ENCODE assay signal across 18 mouse cellular contexts in genomic region chr4:118218521-118218920, GRCm38 (mm10). TPM values are rescaled to one million over a fixed set of nuclear protein-coding genes. Genes with fewer than 3 reads are reported as not detected.
DNase-seq lines count a peak whose midpoint lies in the region; ATAC-seq lines count a peak whose summit lies in the region.
"Had no signal": no experiment of that assay in that cellular context is flagged by ENCODE, and none has a peak within 500 bp of the region (broad histone marks: within the 10 kb centered on the region; RNA-seq: fewer than 3 reads in every experiment).

No protein-coding gene starts in this region.

- peaks cover 100% of the 10 kb centered on the region for H3K36me3 ChIP-seq in kidney, embryonic 15.5 days
- H3K36me3 ChIP-seq in midbrain, embryonic 12.5 days = peaks cover 99% of the 10 kb centered on the region
- peaks cover 49% of the 10 kb centered on the region for H3K36me3 ChIP-seq in midbrain, embryonic 16.5 days (ENCODE audit: control insufficient read depth, insufficient read depth, low read length)

- no peak overlapping the region for H3K4me3 ChIP-seq in kidney, embryonic 15.5 days (replicated peaks)
- H3K4me3 ChIP-seq in midbrain, embryonic 12.5 days = no peak overlapping the region
- H3K4me3 ChIP-seq in midbrain, embryonic 16.5 days (ENCODE audit: low read depth, low read length) = no peak overlapping the region
- H3K4me3 ChIP-seq: embryonic facial prominence, embryonic 10.5 days; gastrocnemius, adult 2 months; heart, embryonic 13.5 days had no signal

- no peaks in the 10 kb centered on the region for H3K27me3 ChIP-seq in kidney, embryonic 15.5 days
- no peaks in the 10 kb centered on the region for H3K27me3 ChIP-seq in midbrain, embryonic 12.5 days
- no peaks in the 10 kb centered on the region for H3K27me3 ChIP-seq in midbrain, embryonic 16.5 days (ENCODE audit: control insufficient read depth, insufficient read depth, low read depth, low read length)
- H3K27me3 ChIP-seq: heart, embryonic 13.5 days had no signal

- no peaks in the 10 kb centered on the region for H3K4me1 ChIP-seq in kidney, embryonic 15.5 days
- H3K4me1 ChIP-seq in midbrain, embryonic 12.5 days = no peaks in the 10 kb centered on the region
- H3K4me1 ChIP-seq in midbrain, embryonic 16.5 days (ENCODE audit: control insufficient read depth, insufficient read depth, low read length) = no peaks in the 10 kb centered on the region
- H3K4me1 ChIP-seq: embryonic facial prominence, embryonic 10.5 days; heart, embryonic 13.5 days had no signal

- H3K9me3 ChIP-seq in kidney, embryonic 15.5 days (replicated peaks) = no peaks in the 10 kb centered on the region
- H3K9me3 ChIP-seq in midbrain, embryonic 12.5 days = no peaks in the 10 kb centered on the region
- H3K9me3 ChIP-seq in midbrain, embryonic 16.5 days (replicated peaks; ENCODE audit: control insufficient read depth, low read length, poor library complexity, severe bottlenecking) = no peaks in the 10 kb centered on the region
- H3K9me3 ChIP-seq: embryonic facial prominence, embryonic 10.5 days; heart, embryonic 13.5 days had no signal

- no peak overlapping the region for H3K27ac ChIP-seq in kidney, embryonic 15.5 days
- H3K27ac ChIP-seq in midbrain, embryonic 12.5 days (replicated peaks) = 0 out of 2 replicates have a peak overlapping the region, but pooled peaks have one; percentile 10
- H3K27ac ChIP-seq in midbrain, embryonic 16.5 days (ENCODE audit: low read length) = no peak overlapping the region
- H3K27ac ChIP-seq: embryonic facial prominence, embryonic 10.5 days; gastrocnemius, adult 2 months; heart, embryonic 13.5 days had no signal

- H3K4me2 ChIP-seq in kidney, embryonic 15.5 days = no peak overlapping the region
- no peak overlapping the region for H3K4me2 ChIP-seq in midbrain, embryonic 12.5 days (replicated peaks)
- no peak overlapping the region for H3K4me2 ChIP-seq in midbrain, embryonic 16.5 days (ENCODE audit: low read length)
- H3K4me2 ChIP-seq: heart, embryonic 13.5 days had no signal

- peak; percentile 62 for DNase-seq in kidney, adult 18-20 months
- DNase-seq in kidney, postnatal 14 days = peak; percentile 53
- DNase-seq in adrenal gland, adult 8-10 months = no peak
- no peak for DNase-seq in testis, postnatal 14 days (ENCODE audit: low spot score)
- DNase-seq: adrenal gland, adult 2 months; adrenal gland, postnatal 36 days; cerebellum, adult 2 months; cerebellum, postnatal 10 days; gastrocnemius, adult 2 months; gastrocnemius, postnatal 36 days; heart, adult 11 months; heart, postnatal 36 days had no signal

- ATAC-seq in kidney, embryonic 15.5 days (replicated peaks; ENCODE audit: low FRiP score) = no peak
- no peak for ATAC-seq in midbrain, embryonic 12.5 days (ENCODE audit: low FRiP score, low read depth)
- ATAC-seq in midbrain, embryonic 16.5 days = no peak
- ATAC-seq: forebrain, embryonic 14.5 days had no signal

- no peak overlapping the region for H3K9ac ChIP-seq in kidney, embryonic 15.5 days
- H3K9ac ChIP-seq in midbrain, embryonic 12.5 days (replicated peaks) = no peak overlapping the region
- H3K9ac ChIP-seq in midbrain, embryonic 16.5 days (ENCODE audit: low read depth, low read length) = no peak overlapping the region
- H3K9ac ChIP-seq: heart, embryonic 13.5 days had no signal

- WGBS in kidney, embryonic 15.5 days = 90% methylated on average over 5 of the region's 5 CpGs
- WGBS in midbrain, embryonic 12.5 days = 87% methylated on average over 5 of the region's 5 CpGs
- 86% methylated on average over 5 of the region's 5 CpGs for WGBS in midbrain, embryonic 16.5 days

RNA-seq across cellular contexts. Expression of gene Kdm4a, which starts 38.7 kb away (rescaled TPM):
- 39.5 and 40.8 TPM in 2 replicates for polyA plus RNA-seq in kidney, embryonic 15.5 days (2015; fragmentation: Nextera tagmentation; extraction: Ambion mirVana)
- 57.0 and 57.2 TPM in 2 replicates for polyA plus RNA-seq in midbrain, embryonic 12.5 days (2016; fragmentation: Nextera tagmentation; extraction: Ambion mirVana)
- polyA plus RNA-seq in midbrain, embryonic 16.5 days (2015; fragmentation: Nextera tagmentation; extraction: Ambion mirVana) = 42.1 and 50.4 TPM in 2 replicates
- total RNA-seq in adrenal gland, adult 8-10 months (2022) = 10 to 100 TPM; 39.7 to 56.1 (median 49.7) TPM

Comparison
In these comparisons a context has a peak if more than half of its experiments do, and no peak if none do; other contexts are left out.
1. DNase-seq: peak in kidney, adult 18-20 months (single experiment) and kidney, postnatal 14 days (single experiment); none in adrenal gland, adult 8-10 months (single experiment) and testis, postnatal 14 days (single experiment).